Mouse (Mus musculus) cerebral cortex, adult 2 months (tissue): ENCODE measurements around the gene Olfr978.

Experiments used
- WGBS: fragments of 180-500 bp; shearing (Covaris S2); methylation state at CpG from one replicate; pipeline ENCODE4 v1.1.7; 2018; 5-methylcytosine and 5-hydroxymethylcytosine counted together

The Olfr978 gene

GRCm38 (mm10) chr9:39991813-39992212, at the start of gene Olfr978:
TSS of gene Olfr978 (plus strand) at chr9:39992113.
- WGBS: 86% methylated on average over 2 of the region's 2 CpGs

GRCm38 (mm10) chr9:39951946-39952345, 40.0 kb upstream of the Olfr978 start, which contains the start of gene Olfr975:
TSS of gene Olfr975 (minus strand) at chr9:39952046.
- WGBS: 73% methylated on average over 1 of the region's 1 CpGs

GRCm38 (mm10) chr9:39961033-39961432, 30.9 kb upstream of the Olfr978 start, which contains the start of gene Olfr976:
TSS of gene Olfr976 (minus strand) at chr9:39961133.
- WGBS: 89% methylated on average over 8 of the region's 9 CpGs

- WGBS: 80% methylated on average over 1 of the region's 1 CpGs
Observed at GRCm38 (mm10) chr9:39976581-39977145, 15.2 kb upstream of the Olfr978 start.

GRCm38 (mm10) chr9:40003365-40003764, 11.5 kb downstream of the Olfr978 start, which contains the start of gene Olfr979:
TSS of gene Olfr979 (minus strand) at chr9:40003465.
- 98% methylated on average over 1 of the region's 1 CpGs for WGBS

GRCm38 (mm10) chr9:40009482-40009881, 17.6 kb downstream of the Olfr978 start, which contains the start of gene Olfr980:
TSS of gene Olfr980 (minus strand) at chr9:40009582.
- 95% methylated on average over 1 of the region's 1 CpGs for WGBS

GRCm38 (mm10) chr9:40021164-40021563, 29.3 kb downstream of the Olfr978 start, which contains the start of gene Olfr981:
TSS of gene Olfr981 (plus strand) at chr9:40021464.
- WGBS: 67% methylated on average over 2 of the region's 2 CpGs
